In genomic region chr1:36635826-36636485, GRCm38 (mm10) we compare ENCODE assay signal across 11 mouse cellular contexts. TPM values are rescaled to one million over a fixed set of nuclear protein-coding genes. Genes with fewer than 3 reads are reported as not detected.
DNase-seq lines count a peak whose midpoint lies in the region; ATAC-seq and TF ChIP-seq lines count a peak whose summit lies in the region.
"Had no signal": no experiment of that assay in that cellular context is flagged by ENCODE, and none has a peak within 500 bp of the region (broad histone marks: within the 10 kb centered on the region; RNA-seq: fewer than 3 reads in every experiment).

No protein-coding gene starts in this region.

- no peak for DNase-seq in embryonic facial prominence, embryonic 14.5 days (ENCODE audit: low spot score)
- DNase-seq in embryonic facial prominence, embryonic 10.5 days (ENCODE audit: low spot score) = no peak
- no peak for DNase-seq in heart, postnatal 0 days (ENCODE audit: low spot score)
- DNase-seq in heart, adult 8-10 months (ENCODE audit: low spot score) = no peak
- DNase-seq in Muller cell, postnatal 12 days (ENCODE audit: inconsistent ontology term) = peak; percentile 32
- DNase-seq in cerebellum, postnatal 10 days = peak; percentile 76 to 77
- no peak for DNase-seq in layer of hippocampus, postnatal 14 days (ENCODE audit: low spot score in 2 of 2)
- no peak for DNase-seq in lung, adult 18-20 months
- DNase-seq: thymus, adult 18-20 months had no signal

- no peak for ATAC-seq in embryonic facial prominence, embryonic 14.5 days (ENCODE audit: low read depth)
- no peak for ATAC-seq in heart, postnatal 0 days (ENCODE audit: insufficient read depth, low read depth)

- 0 out of 2 replicates have a peak overlapping the region, but pooled peaks have one; percentile 19 for H3K9ac ChIP-seq in embryonic facial prominence, embryonic 14.5 days (ENCODE audit: low read depth, low read length)
- no peak overlapping the region for H3K9ac ChIP-seq in heart, postnatal 0 days (replicated peaks; ENCODE audit: low read depth, low read length)
- H3K9ac ChIP-seq: liver, embryonic 14.5 days had no signal

- H3K27me3 ChIP-seq in embryonic facial prominence, embryonic 14.5 days (replicated peaks; ENCODE audit: control insufficient read depth, insufficient read depth, low read length) = no peaks in the 10 kb centered on the region
- no peaks in the 10 kb centered on the region for H3K27me3 ChIP-seq in embryonic facial prominence, embryonic 10.5 days (replicated peaks; ENCODE audit: low read depth, poor library complexity, severe bottlenecking)
- no peaks in the 10 kb centered on the region for H3K27me3 ChIP-seq in heart, postnatal 0 days (ENCODE audit: control insufficient read depth, insufficient read depth, low read length)

- WGBS in embryonic facial prominence, embryonic 14.5 days = 65% methylated on average over 2 of the region's 2 CpGs
- WGBS in embryonic facial prominence, embryonic 10.5 days = 74% methylated on average over 2 of the region's 2 CpGs
- 52% methylated on average over 2 of the region's 2 CpGs for WGBS in heart, postnatal 0 days

- no peak for TF ChIP-seq CTCF in heart, postnatal 0 days (IDR thresholded peaks at IDR 0.05; ENCODE audit: low read depth)

- H3K4me1 ChIP-seq in embryonic facial prominence, embryonic 14.5 days (ENCODE audit: control insufficient read depth, insufficient read depth, low read length) = 0 out of 2 replicates have a peak, but pooled peaks cover 5% of the 10 kb centered on the region
- peaks cover 58% of the 10 kb centered on the region for H3K4me1 ChIP-seq in embryonic facial prominence, embryonic 10.5 days
- H3K4me1 ChIP-seq in heart, postnatal 0 days (ENCODE audit: control insufficient read depth, insufficient read depth) = peaks cover 12% of the 10 kb centered on the region; the same call in 1 of the 2 replicates

- H3K4me2 ChIP-seq in embryonic facial prominence, embryonic 14.5 days (ENCODE audit: low read depth, low read length) = no peak overlapping the region
- no peak overlapping the region for H3K4me2 ChIP-seq in heart, postnatal 0 days (ENCODE audit: low read depth, low read length)

- no peaks in the 10 kb centered on the region for H3K9me3 ChIP-seq in embryonic facial prominence, embryonic 14.5 days (ENCODE audit: control insufficient read depth, low read length)
- H3K9me3 ChIP-seq in embryonic facial prominence, embryonic 10.5 days = no peaks in the 10 kb centered on the region
- no peaks in the 10 kb centered on the region for H3K9me3 ChIP-seq in heart, postnatal 0 days (replicated peaks; ENCODE audit: control insufficient read depth, low read length)

- no peak for TF ChIP-seq EP300 in heart, postnatal 0 days (IDR thresholded peaks at IDR 0.05; ENCODE audit: low read depth)

- H3K4me3 ChIP-seq in embryonic facial prominence, embryonic 14.5 days (ENCODE audit: low read depth, low read length) = no peak overlapping the region
- H3K4me3 ChIP-seq in embryonic facial prominence, embryonic 10.5 days = no peak overlapping the region
- no peak overlapping the region for H3K4me3 ChIP-seq in heart, postnatal 0 days (ENCODE audit: low read depth, low read length)
- H3K4me3 ChIP-seq: myocyte had no signal

- no peaks in the 10 kb centered on the region for H3K36me3 ChIP-seq in embryonic facial prominence, embryonic 14.5 days (ENCODE audit: control insufficient read depth, insufficient read depth, low read length)
- H3K36me3 ChIP-seq in embryonic facial prominence, embryonic 10.5 days (replicated peaks) = no peaks in the 10 kb centered on the region
- no peaks in the 10 kb centered on the region for H3K36me3 ChIP-seq in heart, postnatal 0 days (replicated peaks; ENCODE audit: control insufficient read depth, insufficient read depth, low read length)

- 0 out of 2 replicates have a peak overlapping the region, but pooled peaks have one; percentile 49 for H3K27ac ChIP-seq in embryonic facial prominence, embryonic 14.5 days (replicated peaks; ENCODE audit: low read depth, low read length)
- H3K27ac ChIP-seq in embryonic facial prominence, embryonic 10.5 days (replicated peaks) = no peak overlapping the region
- peak overlapping the region; percentile 60; the same call in 1 of the 2 replicates for H3K27ac ChIP-seq in heart, postnatal 0 days (ENCODE audit: low read depth)
- H3K27ac ChIP-seq: liver, embryonic 14.5 days had no signal

RNA-seq across cellular contexts. Expression of gene Fam178b, which starts 47.0 kb away (rescaled TPM):
- 1.0 and 1.6 TPM in 2 replicates for polyA plus RNA-seq in embryonic facial prominence, embryonic 14.5 days (2014; fragmentation: Nextera tagmentation; extraction: Ambion mirVana)
- 0.57 and 0.65 TPM in 2 replicates for polyA plus RNA-seq in embryonic facial prominence, embryonic 10.5 days (2016; fragmentation: Nextera tagmentation; extraction: Ambion mirVana)
- not detected in 2 replicates for total RNA-seq in heart, postnatal 0 days (2014; rRNA removed; ENCODE audit: low replicate concordance)
- 0.81 and 1.5 TPM in 2 replicates for polyA plus RNA-seq in heart, postnatal 0 days (2015; fragmentation: Nextera tagmentation; extraction: Ambion mirVana)
- total RNA-seq in heart, adult 8-10 months (2022) = under 1 TPM in 2 of 4 experiments, not detected in 2; 0.44 to 0.62 TPM
- total RNA-seq in layer of hippocampus, postnatal 14 days (2021) = under 1 TPM; 0.41 to 0.52 TPM

RNA-seq across cellular contexts. Expression of gene Cox5b, which starts 55.3 kb away (rescaled TPM):
- 579 and 661 TPM in 2 replicates for polyA plus RNA-seq in embryonic facial prominence, embryonic 14.5 days (2014; fragmentation: Nextera tagmentation; extraction: Ambion mirVana)
- polyA plus RNA-seq in embryonic facial prominence, embryonic 10.5 days (2016; fragmentation: Nextera tagmentation; extraction: Ambion mirVana) = 515 and 522 TPM in 2 replicates
- total RNA-seq in heart, postnatal 0 days (2014; rRNA removed; ENCODE audit: low replicate concordance) = 1,006 and 1,233 TPM in 2 replicates
- 2,595 and 2,702 TPM in 2 replicates for polyA plus RNA-seq in heart, postnatal 0 days (2015; fragmentation: Nextera tagmentation; extraction: Ambion mirVana)
- total RNA-seq in heart, adult 8-10 months (2022) = 1,000 to 10,000 TPM; 1,794 to 2,512 (median 2,152) TPM
- total RNA-seq in layer of hippocampus, postnatal 14 days (2021) = 100 to 1,000 TPM; 770 to 824 TPM

Comparison
In these comparisons a context has a peak if more than half of its experiments do, and no peak if none do; other contexts are left out.
1. DNase-seq: peak in Muller cell, postnatal 12 days (single experiment) and cerebellum, postnatal 10 days (2 of 2); none in embryonic facial prominence, embryonic 14.5 days (single experiment), embryonic facial prominence, embryonic 10.5 days (single experiment), heart, postnatal 0 days (single experiment), heart, adult 8-10 months (single experiment), layer of hippocampus, postnatal 14 days (0 of 2) and lung, adult 18-20 months (0 of 2).